Mouse (Mus musculus): Measurements from ENCODE around the gene Necab3.

Gene Necab3

GRCm38 (mm10) chr2:154558264-154559039 lies at the start of gene Necab3:
Gene Necab3 (minus strand): TSS chr2:154558890.
- CTCF ChIA-PET: no interaction called here

- CTCF ChIA-PET: no interaction called here
Measured at GRCm38 (mm10) chr2:154606965-154607364, 48.3 kb upstream of the Necab3 start.

- CTCF ChIA-PET: no interaction called here
Measured at GRCm38 (mm10) chr2:154604156-154604555, 45.5 kb upstream of the Necab3 start.

- CTCF ChIA-PET: interaction anchor here (0.5 kb wide), 1 partner anchor 150 kb away, joined by 6 read pairs; no protein-coding TSS in a partner anchor
Measured at GRCm38 (mm10) chr2:154603638-154604153, 45.0 kb upstream of the Necab3 start, which contains the start of gene Pxmp4. Gene Pxmp4 (minus strand): TSS chr2:154603708.

GRCm38 (mm10) chr2:154603007-154603637 lies 44.4 kb upstream of the Necab3 start:
- CTCF ChIA-PET: interaction anchor here (0.5 kb wide), 1 partner anchor 149 kb away, joined by 6 read pairs; no protein-coding TSS in a partner anchor

GRCm38 (mm10) chr2:154601324-154601723 lies 42.6 kb upstream of the Necab3 start:
- CTCF ChIA-PET: no interaction called here

GRCm38 (mm10) chr2:154600586-154600985 lies 41.9 kb upstream of the Necab3 start:
- CTCF ChIA-PET: interaction anchor here (0.6 kb wide), 1 partner anchor 1936 kb away, joined by 4 read pairs; no protein-coding TSS in a partner anchor

GRCm38 (mm10) chr2:154597399-154597798 lies 38.7 kb upstream of the Necab3 start:
- CTCF ChIA-PET: interaction anchor here (0.6 kb wide), 1 partner anchor 22 kb away, joined by 3 read pairs; no protein-coding TSS in a partner anchor

GRCm38 (mm10) chr2:154595775-154596174 lies 37.1 kb upstream of the Necab3 start:
- CTCF ChIA-PET: interaction anchor here (0.9 to 1.1 kb wide), 2 partner anchors 11 to 15 kb away, joined by 4 to 5 read pairs; no protein-coding TSS in a partner anchor

- CTCF ChIA-PET: interaction anchor here (1.4 kb wide), 1 partner anchor 18 kb away, joined by 7 read pairs; no protein-coding TSS in a partner anchor
Measured at GRCm38 (mm10) chr2:154593025-154593424, 34.3 kb upstream of the Necab3 start.

- CTCF ChIA-PET: no interaction called here
Measured at GRCm38 (mm10) chr2:154591239-154591638, 32.5 kb upstream of the Necab3 start.

- CTCF ChIA-PET: no interaction called here
Measured at GRCm38 (mm10) chr2:154589051-154589450, 30.4 kb upstream of the Necab3 start.

- CTCF ChIA-PET: interaction anchor here (0.6 kb wide), 1 partner anchor 165 kb away, joined by 3 read pairs; no protein-coding TSS in a partner anchor
Measured at GRCm38 (mm10) chr2:154586405-154586804, 27.7 kb upstream of the Necab3 start.

GRCm38 (mm10) chr2:154584931-154585601 lies 26.4 kb upstream of the Necab3 start:
- CTCF ChIA-PET: interaction anchor here (1.0 kb wide), 1 partner anchor 11 kb away, joined by 4 read pairs; no protein-coding TSS in a partner anchor

GRCm38 (mm10) chr2:154583906-154584872 lies 25.5 kb upstream of the Necab3 start:
- CTCF ChIA-PET: interaction anchor here (0.5 to 1.0 kb wide), 2 partner anchors 12 to 20 kb away, joined by 4 read pairs; no protein-coding TSS in a partner anchor

GRCm38 (mm10) chr2:154581421-154581820 lies 22.7 kb upstream of the Necab3 start:
- CTCF ChIA-PET: no interaction called here

GRCm38 (mm10) chr2:154580586-154580985 lies 21.9 kb upstream of the Necab3 start:
- CTCF ChIA-PET: no interaction called here

- CTCF ChIA-PET: no interaction called here
Measured at GRCm38 (mm10) chr2:154577744-154578067, 19.0 kb upstream of the Necab3 start.

GRCm38 (mm10) chr2:154576876-154577743 lies 18.4 kb upstream of the Necab3 start:
- CTCF ChIA-PET: no interaction called here

- CTCF ChIA-PET: interaction anchor here (1.1 kb wide), 1 partner anchor 18 kb away, joined by 7 read pairs; no protein-coding TSS in a partner anchor
Measured at GRCm38 (mm10) chr2:154574271-154574670, 15.6 kb upstream of the Necab3 start.

All from spleen, embryonic (tissue).